Mouse (Mus musculus) G1E (cell line): Measurements from ENCODE around the gene Klhdc9. TPM values are rescaled to one million over a fixed set of nuclear protein-coding genes. Genes with fewer than 3 reads are reported as not detected.

Experiments
- ATAC-seq: 2 replicates; pipeline ENCODE4 v1.8.0; 2016; ENCODE audit warnings: mild to moderate bottlenecking; ENCODE audit not compliant: insufficient number of reproducible peaks, poor library complexity, low FRiP score, severe bottlenecking; ENCODE audit errors: extremely low read depth
- DNase-seq: peaks from one replicate; pipeline ENCODE4 v3.0.0; 2012; ENCODE audit warnings: low spot score
- H3K27me3 ChIP-seq: 2 replicates; pipeline ENCODE4 v1.6.1; 2012; ENCODE audit warnings: mild to moderate bottlenecking, low read length, inconsistent platforms; ENCODE audit not compliant: insufficient read depth
- H3K36me3 ChIP-seq: replicated peaks from 2 replicates; pipeline ENCODE3; 2012; ENCODE audit warnings: mild to moderate bottlenecking, inconsistent platforms
- H3K4me1 ChIP-seq: 2 replicates; pipeline ENCODE4 v1.6.1; 2012; ENCODE audit warnings: low read depth, low read length, inconsistent platforms, mixed read lengths; ENCODE audit not compliant: insufficient read depth
- H3K4me3 ChIP-seq: 2 replicates; pipeline ENCODE4 v1.5.1; 2012; ENCODE audit warnings: low read depth, mild to moderate bottlenecking, inconsistent platforms, low read length, moderate library complexity, mixed read lengths
- H3K9me3 ChIP-seq: replicated peaks from 2 replicates; pipeline ENCODE4 v1.6.1; 2012; ENCODE audit warnings: inconsistent platforms
- CTCF ChIP-seq: IDR thresholded peaks from 2 replicates; pipeline ENCODE4 v1.5.1; 2012; ENCODE audit warnings: low read depth, low read length, inconsistent platforms, mixed read lengths
- GATA1 ChIP-seq: IDR thresholded peaks from 2 replicates; pipeline ENCODE4 v1.6.1; 2012; ENCODE audit warnings: borderline replicate concordance, low read length, inconsistent platforms, mixed read lengths
- GATA2 ChIP-seq: IDR thresholded peaks from 2 replicates; pipeline ENCODE4 v1.6.1; 2012; ENCODE audit warnings: low read depth, low read length, inconsistent platforms, borderline replicate concordance
- POLR2AphosphoS5 ChIP-seq: IDR thresholded peaks from 2 replicates; pipeline ENCODE4 v1.6.1; 2012; ENCODE audit warnings: low read depth, low read length, inconsistent platforms; ENCODE audit not compliant: insufficient replicate concordance
- TAL1 ChIP-seq: conservative IDR thresholded peaks from 2 replicates; pipeline ENCODE4 v1.6.1; 2012; ENCODE audit warnings: low read depth, low read length, inconsistent platforms, mixed read lengths
- polyA plus RNA-seq: library from polyadenylated mRNA; stranded (reverse); fragments of >175 nt; gene quantifications from 2 replicates; pipeline ENCODE4 v1.2.3, GENCODE M21; 2012
- total RNA-seq, 2 experiments: library from RNA; stranded (forward) in 1 of 2; stranded (reverse) in 1 of 2; fragments of 200-1000 nt in 1 of 2; fragments of >200 nt in 1 of 2; fragmentation: Nextera tagmentation in 1 of 2; gene quantifications; 2 replicates each; pipeline ENCODE4 v1.2.3; 2014 to 2017

The Klhdc9 gene
- total and polyA plus RNA-seq, 3 experiments: 0.33 to 2.6 (median 1.4) TPM

- Histone ChIP-seq H3K27me3 (peaks cover 7% of the 10 kb centered on the region), H3K4me3 (peak overlapping the region; percentile 74), H3K4me1 (peaks cover 26% of the 10 kb centered on the region), H3K9me3 (no peaks in the 10 kb centered on the region), H3K36me3 (peaks cover 48% of the 10 kb centered on the region)
- peak; percentile 54 for DNase-seq
- ATAC-seq: no peak
- no peak for TF ChIP-seq GATA1
- TF ChIP-seq TAL1: no peak
- TF ChIP-seq GATA2: no peak
- no peak for TF ChIP-seq POLR2AphosphoS5
- peak; percentile 59; the same call in 1 of the 2 replicates for TF ChIP-seq CTCF
Observed at GRCm38 (mm10) chr1:171361106-171362103, 807 bp upstream of the Klhdc9 start.

- DNase-seq (no peak), ATAC-seq (no peak)
- H3K27me3 ChIP-seq: peaks cover 3% of the 10 kb centered on the region; the same call in 1 of the 2 replicates
- H3K4me3 ChIP-seq: peak overlapping the region; percentile 74
- H3K9me3 ChIP-seq: no peaks in the 10 kb centered on the region
- peaks cover 55% of the 10 kb centered on the region for H3K36me3 ChIP-seq
- peaks cover 26% of the 10 kb centered on the region for H3K4me1 ChIP-seq
- no peak for TF ChIP-seq TAL1
- no peak for TF ChIP-seq POLR2AphosphoS5
Observed at GRCm38 (mm10) chr1:171360253-171360652, 345 bp downstream of the Klhdc9 start.

- Histone ChIP-seq H3K36me3 (peaks cover 66% of the 10 kb centered on the region), H3K4me3 (no peak overlapping the region), H3K4me1 (peaks cover 29% of the 10 kb centered on the region), H3K27me3 (no peaks in the 10 kb centered on the region), H3K9me3 (no peaks in the 10 kb centered on the region)
- DNase-seq (no peak), ATAC-seq (0 out of 2 replicates have a peak, but pooled peaks have one; percentile 25)
- no peak for TF ChIP-seq TAL1
- peak; percentile 25; the same call in 1 of the 2 replicates for TF ChIP-seq CTCF
Observed at GRCm38 (mm10) chr1:171358421-171358820, 2.2 kb downstream of the Klhdc9 start.

- H3K4me3 ChIP-seq: no peak overlapping the region
- peaks cover 31% of the 10 kb centered on the region for H3K4me1 ChIP-seq
- TF ChIP-seq CTCF (no peak), GATA2 (no peak), TAL1 (no peak), GATA1 (no peak), POLR2AphosphoS5 (no peak)
- no peaks in the 10 kb centered on the region for H3K27me3 ChIP-seq
- H3K9me3 ChIP-seq: no peaks in the 10 kb centered on the region
- ATAC-seq: no peak
- peaks cover 77% of the 10 kb centered on the region for H3K36me3 ChIP-seq
- DNase-seq: no peak
Observed at GRCm38 (mm10) chr1:171356814-171357213, 3.8 kb downstream of the Klhdc9 start.

GRCm38 (mm10) chr1:171355812-171356340, 4.7 kb downstream of the Klhdc9 start:
- TF ChIP-seq POLR2AphosphoS5 (no peak), TAL1 (no peak), CTCF (no peak), GATA2 (no peak), GATA1 (no peak)
- no peak overlapping the region for H3K4me3 ChIP-seq
- DNase-seq (no peak), ATAC-seq (no peak)
- no peaks in the 10 kb centered on the region for H3K9me3 ChIP-seq
- peaks cover 25% of the 10 kb centered on the region for H3K4me1 ChIP-seq
- peaks cover 78% of the 10 kb centered on the region for H3K36me3 ChIP-seq
- H3K27me3 ChIP-seq: no peaks in the 10 kb centered on the region

- DNase-seq: no peak
- H3K4me1 ChIP-seq: peaks cover 46% of the 10 kb centered on the region
- H3K9me3 ChIP-seq: no peaks in the 10 kb centered on the region
- no peak overlapping the region for H3K4me3 ChIP-seq
- ATAC-seq: no peak
- H3K27me3 ChIP-seq: no peaks in the 10 kb centered on the region
- H3K36me3 ChIP-seq: peaks cover 56% of the 10 kb centered on the region
- TF ChIP-seq CTCF: no peak
Observed at GRCm38 (mm10) chr1:171349210-171349609, 11.4 kb downstream of the Klhdc9 start.
